Mouse (Mus musculus) intestine, postnatal 0 days (tissue): Measurements from ENCODE around the gene Bcar1. TPM values are rescaled to one million over a fixed set of nuclear protein-coding genes. Genes with fewer than 3 reads are reported as not detected.

Experiments
- ATAC-seq: fragments of 200-750 bp; cut with Nextera tagmentation; 2 replicates; pipeline ENCODE4 v1.8.0; 2017; ENCODE audit warnings: mild to moderate bottlenecking, moderate TSS enrichment, moderate library complexity
- H3K27ac ChIP-seq: fragments of 300-500 bp; sonication (generic); 2 replicates; pipeline ENCODE4 v1.5.1; 2014; ENCODE audit warnings: mild to moderate bottlenecking, low read depth, low read length, moderate library complexity
- H3K27me3 ChIP-seq: fragments of 300-500 bp; sonication (generic); replicated peaks from 2 replicates; pipeline ENCODE4 v1.6.1; 2014; ENCODE audit warnings: low read length, mixed read lengths; ENCODE audit not compliant: control insufficient read depth, insufficient read depth
- H3K36me3 ChIP-seq: fragments of 300-500 bp; sonication (generic); 2 replicates; pipeline ENCODE4 v1.6.1; 2014; ENCODE audit warnings: mild to moderate bottlenecking, moderate library complexity; ENCODE audit not compliant: control insufficient read depth, insufficient read depth
- H3K4me1 ChIP-seq: fragments of 300-500 bp; sonication (generic); replicated peaks from 2 replicates; pipeline ENCODE4 v1.6.1; 2014; ENCODE audit warnings: antibody characterized with exemption, low read length, mixed read lengths; ENCODE audit not compliant: control insufficient read depth, insufficient read depth
- H3K4me2 ChIP-seq: fragments of 300-500 bp; sonication (generic); replicated peaks from 2 replicates; pipeline ENCODE4 v1.6.1; 2014; ENCODE audit warnings: low read depth, mild to moderate bottlenecking, moderate library complexity
- H3K4me3 ChIP-seq: fragments of 300-500 bp; sonication (generic); 2 replicates; pipeline ENCODE4 v1.5.1; 2014; ENCODE audit warnings: low read depth, low read length
- H3K9ac ChIP-seq: fragments of 300-500 bp; sonication (generic); 2 replicates; pipeline ENCODE4 v1.6.1; 2014; ENCODE audit warnings: mild to moderate bottlenecking, low read depth, low read length
- H3K9me3 ChIP-seq: fragments of 300-500 bp; sonication (generic); 2 replicates; pipeline ENCODE4 v1.6.1; 2016; ENCODE audit warnings: mixed run types; ENCODE audit not compliant: control insufficient read depth
- CTCF ChIP-seq: sonication (generic); IDR thresholded peaks from 2 replicates; pipeline ENCODE4 v1.5.1; 2016; ENCODE audit warnings: low read depth, mild to moderate bottlenecking, control low read depth, antibody characterized with exemption, moderate library complexity
- WGBS: fragments of 180-500 bp; shearing (Covaris S2); extraction: QIAGEN DNeasy Blood & Tissue Kit; methylation state at CpG from one replicate; pipeline ENCODE4 v1.1.7; 2014; 5-methylcytosine and 5-hydroxymethylcytosine counted together
- polyA plus RNA-seq: library from polyadenylated mRNA; unstranded; fragments of >200 nt; fragmentation: Nextera tagmentation; extraction: Ambion mirVana; gene quantifications from 2 replicates; pipeline ENCODE4 v1.2.1, GENCODE M21; 2015

The Bcar1 gene
- polyA plus RNA-seq, 1 experiment from 2014 or later = 38.8 TPM

DNA sequence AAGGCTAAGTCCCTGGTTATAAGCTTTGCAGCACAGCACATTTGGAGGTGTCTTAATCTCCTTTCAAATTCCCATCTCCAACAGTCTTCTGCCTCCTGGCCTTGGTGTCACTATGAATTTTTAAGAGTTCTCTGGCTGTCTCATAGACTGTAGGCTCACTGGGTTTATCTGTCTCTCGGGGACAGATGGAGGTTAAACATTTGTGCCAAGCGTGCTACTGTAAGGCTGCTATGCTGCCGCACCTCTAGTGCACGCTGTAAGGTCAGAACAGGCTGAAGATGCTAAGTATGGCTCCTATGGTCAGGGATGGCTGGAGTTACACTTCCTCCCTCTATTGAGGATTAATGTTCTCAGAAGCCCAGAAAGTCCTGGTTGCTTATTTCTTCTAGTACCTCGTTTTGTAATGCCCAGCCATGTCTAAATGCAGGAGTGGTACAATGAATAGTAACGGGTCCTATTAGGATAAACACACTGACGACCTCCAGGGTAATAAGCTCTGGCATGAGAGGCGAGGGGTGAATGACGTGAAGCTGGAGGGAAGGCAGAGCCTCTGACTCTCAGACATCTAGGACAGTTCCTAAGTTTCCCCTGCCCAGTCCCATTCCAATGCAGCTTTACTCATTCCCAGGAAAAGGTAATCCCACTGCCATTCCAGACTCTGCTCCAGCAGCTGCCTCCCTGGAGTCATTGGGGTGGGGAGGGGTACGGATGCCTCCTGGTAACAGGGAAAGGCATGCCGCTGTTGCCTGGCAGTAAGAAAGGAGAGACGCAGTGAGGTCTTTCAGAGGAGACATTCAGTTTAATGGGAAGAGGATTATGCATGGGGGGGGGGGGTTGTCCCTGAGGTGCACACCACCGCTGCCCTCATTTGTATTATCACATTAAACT is 43.3 kb upstream of the Bcar1 start:
- no peaks in the 10 kb centered on the region for H3K9me3 ChIP-seq
- WGBS = 80% methylated on average over 13 of the region's 13 CpGs
- H3K4me2 ChIP-seq = no peak overlapping the region
- TF ChIP-seq CTCF = no peak
- H3K36me3 ChIP-seq = no peaks in the 10 kb centered on the region
- no peak overlapping the region for H3K27ac ChIP-seq
- H3K4me1 ChIP-seq = no peaks in the 10 kb centered on the region
- no peaks in the 10 kb centered on the region for H3K27me3 ChIP-seq
- no peak overlapping the region for H3K4me3 ChIP-seq
- H3K9ac ChIP-seq = no peak overlapping the region
- ATAC-seq = no peak

- Histone ChIP-seq H3K4me1 (no peaks in the 10 kb centered on the region), H3K9me3 (no peaks in the 10 kb centered on the region), H3K27me3 (no peaks in the 10 kb centered on the region), H3K36me3 (no peaks in the 10 kb centered on the region), H3K4me3 (no peak overlapping the region), H3K9ac (no peak overlapping the region), H3K27ac (no peak overlapping the region), H3K4me2 (no peak overlapping the region)
- WGBS = 95% methylated on average over 2 of the region's 2 CpGs
- no peak for ATAC-seq
- TF ChIP-seq CTCF = no peak
Measured at GRCm38 (mm10) chr8:111786116-111786515, 42.5 kb upstream of the Bcar1 start.

GRCm38 (mm10) chr8:111782671-111783394 is 39.2 kb upstream of the Bcar1 start:
- Histone ChIP-seq H3K9ac (no peak overlapping the region), H3K27me3 (no peaks in the 10 kb centered on the region), H3K36me3 (peaks cover 14% of the 10 kb centered on the region; the same call in 1 of the 2 replicates), H3K27ac (no peak overlapping the region), H3K9me3 (no peaks in the 10 kb centered on the region), H3K4me2 (no peak overlapping the region), H3K4me1 (no peaks in the 10 kb centered on the region), H3K4me3 (no peak overlapping the region)
- TF ChIP-seq CTCF = peak; percentile 45
- no peak for ATAC-seq
- 79% methylated on average over 9 of the region's 9 CpGs for WGBS

- WGBS = 77% methylated on average over 2 of the region's 2 CpGs
- no peak overlapping the region for H3K4me3 ChIP-seq
- H3K27me3 ChIP-seq = no peaks in the 10 kb centered on the region
- no peak overlapping the region for H3K9ac ChIP-seq
- TF ChIP-seq CTCF = no peak
- H3K36me3 ChIP-seq = peaks cover 14% of the 10 kb centered on the region; the same call in 1 of the 2 replicates
- H3K4me1 ChIP-seq = no peaks in the 10 kb centered on the region
- no peaks in the 10 kb centered on the region for H3K9me3 ChIP-seq
- no peak overlapping the region for H3K4me2 ChIP-seq
- ATAC-seq = no peak
- H3K27ac ChIP-seq = no peak overlapping the region
Measured at GRCm38 (mm10) chr8:111782161-111782560, 38.6 kb upstream of the Bcar1 start.

- Histone ChIP-seq H3K4me1 (no peaks in the 10 kb centered on the region), H3K27ac (peak overlapping the region; percentile 50)
Measured at GRCm38 (mm10) chr8:111780697-111781424, 37.3 kb upstream of the Bcar1 start.

DNA sequence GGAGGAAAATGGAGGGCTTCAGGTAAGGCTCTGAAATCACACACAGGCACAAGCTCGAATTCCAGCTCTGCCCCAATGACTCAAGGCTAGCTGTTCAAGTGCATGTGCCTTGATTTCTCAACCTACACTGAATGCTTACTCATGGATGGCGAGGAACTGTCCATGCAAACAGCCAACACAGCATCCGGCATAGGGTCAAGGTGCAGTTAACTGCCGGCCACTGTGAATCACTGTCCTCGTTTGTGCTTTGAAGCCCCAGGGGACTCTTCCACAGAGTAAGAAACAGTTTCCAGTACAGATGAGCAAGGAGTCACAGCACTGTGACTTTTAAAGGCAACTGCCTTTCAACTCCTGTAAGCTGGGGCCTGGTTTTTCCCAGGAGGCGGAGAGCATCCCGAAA is 36.1 kb upstream of the Bcar1 start:
- 0 out of 2 replicates have a peak overlapping the region, but pooled peaks have one; percentile 41 for H3K27ac ChIP-seq
- no peaks in the 10 kb centered on the region for H3K4me1 ChIP-seq
- H3K36me3 ChIP-seq = peaks cover 27% of the 10 kb centered on the region
- WGBS = 64% methylated on average over 7 of the region's 7 CpGs
- no peak for TF ChIP-seq CTCF
- no peak overlapping the region for H3K4me3 ChIP-seq
- ATAC-seq = peak; percentile 81
- no peak overlapping the region for H3K4me2 ChIP-seq
- H3K9ac ChIP-seq = no peak overlapping the region; the same call in 1 of the 2 replicates
- H3K9me3 ChIP-seq = no peaks in the 10 kb centered on the region
- no peaks in the 10 kb centered on the region for H3K27me3 ChIP-seq

More at GRCm38 (mm10) chr8:111780697-111781424, 37.3 kb upstream of the Bcar1 start:
- ATAC-seq = peak; percentile 72
- no peaks in the 10 kb centered on the region for H3K27me3 ChIP-seq
- H3K36me3 ChIP-seq = peaks cover 19% of the 10 kb centered on the region; the same call in 1 of the 2 replicates
- TF ChIP-seq CTCF = no peak
- H3K9ac ChIP-seq = no peak overlapping the region
- WGBS = 81% methylated on average over 10 of the region's 10 CpGs
- no peaks in the 10 kb centered on the region for H3K9me3 ChIP-seq
- H3K4me3 ChIP-seq = no peak overlapping the region
- H3K4me2 ChIP-seq = no peak overlapping the region
